Mouse (Mus musculus) layer of hippocampus, postnatal 14 days (tissue): ENCODE data around the gene Nphp4. TPM values are rescaled to one million over a fixed set of nuclear protein-coding genes. Genes with fewer than 3 reads are reported as not detected.
"Not testable (repeated sequence)": the region's sequence is repeated elsewhere in the genome, so short reads cannot be mapped to it uniquely, and the experiment has no call there.

Source experiments
- DNase-seq, 2 experiments: peaks; one replicate each; pipeline ENCODE4 v3.0.0; 2021 to 2022; ENCODE audit warnings: low spot score in 2 of 2, mixed read lengths in 1 of 2
- total RNA-seq, 2 experiments: library from RNA; stranded (reverse); gene quantifications; 2 replicates each; pipeline ENCODE4 v1.2.3; 2021

The Nphp4 gene
- total RNA-seq, 2 experiments from 2014 or later = 24.0 to 25.1 TPM

GRCm38 (mm10) chr4:152554421-152554820 lies 77.9 kb downstream of the Nphp4 start:
- DNase-seq = no peak

- DNase-seq = not testable (repeated sequence)
These were observed 79.3 kb downstream of the Nphp4 start for GRCm38 (mm10) chr4:152555806-152556205.

- DNase-seq = no peak
These were observed 81.7 kb downstream of the Nphp4 start for GRCm38 (mm10) chr4:152558246-152558645.

- no peak for DNase-seq
These were observed 91.5 kb downstream of the Nphp4 start for GRCm38 (mm10) chr4:152568006-152568405.

GRCm38 (mm10) chr4:152568662-152569395 lies 92.3 kb downstream of the Nphp4 start:
- DNase-seq = no peak

- DNase-seq = no peak
These were observed 97.8 kb downstream of the Nphp4 start for GRCm38 (mm10) chr4:152574266-152574665.

- no peak for DNase-seq
These were observed 100.3 kb downstream of the Nphp4 start for GRCm38 (mm10) chr4:152576826-152577225.

- no peak for DNase-seq
These were observed 103.5 kb downstream of the Nphp4 start for GRCm38 (mm10) chr4:152579956-152580355.

- DNase-seq = no peak
These were observed 105.7 kb downstream of the Nphp4 start for GRCm38 (mm10) chr4:152582206-152582605.

GRCm38 (mm10) chr4:152583616-152584015 lies 107.1 kb downstream of the Nphp4 start:
- no peak for DNase-seq

- DNase-seq = no peak
These were observed 109.0 kb downstream of the Nphp4 start for GRCm38 (mm10) chr4:152585526-152585925.

- DNase-seq = no peak
These were observed 109.7 kb downstream of the Nphp4 start for GRCm38 (mm10) chr4:152586175-152586574.

GRCm38 (mm10) chr4:152604285-152604684 lies 127.8 kb downstream of the Nphp4 start:
- no peak for DNase-seq

GRCm38 (mm10) chr4:152609196-152609595 lies 132.7 kb downstream of the Nphp4 start:
- DNase-seq = no peak

- no peak for DNase-seq
These were observed 133.5 kb downstream of the Nphp4 start for GRCm38 (mm10) chr4:152610026-152610425.

Other genes starting within 250 kb of the Nphp4 start
- 10 to 100 TPM in 1 of 2 experiments, 1 to 10 TPM in 1; 8.9 to 14.4 TPM for gene Gpr153, start 202.5 kb upstream of the Nphp4 start, total RNA-seq
- gene Hes3, start 185.0 kb upstream of the Nphp4 start, total RNA-seq = not detected
- gene Icmt, start 179.5 kb upstream of the Nphp4 start, total RNA-seq = 10 to 100 TPM; 33.8 to 34.6 TPM
- 1 to 10 TPM; 2.6 to 6.0 TPM for gene Rnf207, start 157.7 kb upstream of the Nphp4 start, total RNA-seq
- gene Rpl22, start 151.0 kb upstream of the Nphp4 start, total RNA-seq = 100 to 1,000 TPM; 227 to 233 TPM
- 100 to 1,000 TPM; 140 to 154 TPM for gene Chd5, start 138.1 kb upstream of the Nphp4 start, total RNA-seq
- 100 to 1,000 TPM; 423 to 447 TPM for gene Kcnab2, start 1.2 kb downstream of the Nphp4 start, total RNA-seq